Mouse (Mus musculus): ENCODE measurements at regions not wholly inside any gene's neighbourhood (a gene's known extent, or its start where the extent isn't known, plus 50 kb on each side); places are given as distances from the start of the nearest gene placed in this dataset.

GRCm38 (mm10) chr8:4411126-4411525 lies 81.7 kb upstream of the Cers4 start:
- Histone ChIP-seq H3K9me3 (ENCODE audit: control insufficient read depth, low read length) (no peaks in the 10 kb centered on the region), H3K4me2 (no peak overlapping the region), H3K36me3 (ENCODE audit: control insufficient read depth, insufficient read depth, low read length) (no peaks in the 10 kb centered on the region), H3K27ac (ENCODE audit: low read depth, low read length) (no peak overlapping the region), H3K27me3 (ENCODE audit: control insufficient read depth, insufficient read depth, low read length) (no peaks in the 10 kb centered on the region), H3K4me1 (ENCODE audit: control insufficient read depth, insufficient read depth, low read length) (no peaks in the 10 kb centered on the region), H3K4me3 (ENCODE audit: low read depth, low read length) (no peak overlapping the region), H3K9ac (ENCODE audit: low read length) (no peak overlapping the region)
- no peak for ATAC-seq (ENCODE audit: low FRiP score)
- WGBS: 80% methylated on average over 3 of the region's 3 CpGs
- no peak for DNase-seq (ENCODE audit: low spot score, missing footprints)

GRCm38 (mm10) chr8:4411836-4412235 lies 81.0 kb upstream of the Cers4 start:
- no peaks in the 10 kb centered on the region for H3K4me1 ChIP-seq (ENCODE audit: control insufficient read depth, insufficient read depth, low read length)
- ATAC-seq (ENCODE audit: low FRiP score) (no peak), DNase-seq (ENCODE audit: low spot score, missing footprints) (no peak)
- H3K9ac ChIP-seq (ENCODE audit: low read length): no peak overlapping the region
- H3K4me2 ChIP-seq: no peak overlapping the region
- H3K9me3 ChIP-seq (ENCODE audit: control insufficient read depth, low read length): no peaks in the 10 kb centered on the region
- 77% methylated on average over 2 of the region's 2 CpGs for WGBS
- H3K27me3 ChIP-seq (ENCODE audit: control insufficient read depth, insufficient read depth, low read length): no peaks in the 10 kb centered on the region
- H3K4me3 ChIP-seq (ENCODE audit: low read depth, low read length): no peak overlapping the region
- no peak overlapping the region for H3K27ac ChIP-seq (ENCODE audit: low read depth, low read length)
- no peaks in the 10 kb centered on the region for H3K36me3 ChIP-seq (ENCODE audit: control insufficient read depth, insufficient read depth, low read length)

DNA sequence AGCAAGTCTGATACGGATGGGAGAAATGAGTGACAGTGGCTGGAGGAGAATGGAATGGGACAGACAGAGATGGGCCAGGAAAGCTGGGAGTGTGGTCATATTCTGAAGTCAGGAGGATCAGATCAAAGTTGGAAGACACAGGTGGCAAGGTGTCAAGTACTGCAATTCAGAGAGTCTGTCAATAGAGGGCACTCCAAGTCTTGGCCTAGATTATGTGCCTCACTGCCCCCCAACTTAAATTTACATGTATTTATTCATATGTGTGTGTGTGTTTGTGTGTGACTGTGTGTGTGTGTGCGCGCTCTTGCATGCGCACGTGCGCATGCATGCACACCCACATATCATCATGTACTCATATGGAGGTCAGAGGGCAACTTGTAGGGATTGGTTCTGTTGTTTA lies 79.6 kb upstream of the Cers4 start:
- Histone ChIP-seq H3K27ac (ENCODE audit: low read depth, low read length) (no peak overlapping the region), H3K4me2 (no peak overlapping the region), H3K4me3 (ENCODE audit: low read depth, low read length) (no peak overlapping the region), H3K36me3 (ENCODE audit: control insufficient read depth, insufficient read depth, low read length) (no peaks in the 10 kb centered on the region), H3K27me3 (ENCODE audit: control insufficient read depth, insufficient read depth, low read length) (no peaks in the 10 kb centered on the region), H3K9ac (ENCODE audit: low read length) (no peak overlapping the region), H3K4me1 (ENCODE audit: control insufficient read depth, insufficient read depth, low read length) (no peaks in the 10 kb centered on the region), H3K9me3 (ENCODE audit: control insufficient read depth, low read length) (no peaks in the 10 kb centered on the region)
- DNase-seq (ENCODE audit: low spot score, missing footprints) (peak; percentile 89), ATAC-seq (ENCODE audit: low FRiP score) (peak; percentile 63)
- 41% methylated on average over 6 of the region's 6 CpGs for WGBS

GRCm38 (mm10) chr8:4413764-4414163 lies 79.1 kb upstream of the Cers4 start:
- WGBS: 11% methylated on average over 4 of the region's 4 CpGs
- Histone ChIP-seq H3K9ac (ENCODE audit: low read length) (no peak overlapping the region), H3K9me3 (ENCODE audit: control insufficient read depth, low read length) (no peaks in the 10 kb centered on the region), H3K4me2 (no peak overlapping the region), H3K4me1 (ENCODE audit: control insufficient read depth, insufficient read depth, low read length) (no peaks in the 10 kb centered on the region), H3K36me3 (ENCODE audit: control insufficient read depth, insufficient read depth, low read length) (no peaks in the 10 kb centered on the region), H3K27ac (ENCODE audit: low read depth, low read length) (no peak overlapping the region), H3K4me3 (ENCODE audit: low read depth, low read length) (no peak overlapping the region), H3K27me3 (ENCODE audit: control insufficient read depth, insufficient read depth, low read length) (no peaks in the 10 kb centered on the region)
- peak; percentile 80 for ATAC-seq (ENCODE audit: low FRiP score)
- DNase-seq (ENCODE audit: low spot score, missing footprints): no peak

DNA sequence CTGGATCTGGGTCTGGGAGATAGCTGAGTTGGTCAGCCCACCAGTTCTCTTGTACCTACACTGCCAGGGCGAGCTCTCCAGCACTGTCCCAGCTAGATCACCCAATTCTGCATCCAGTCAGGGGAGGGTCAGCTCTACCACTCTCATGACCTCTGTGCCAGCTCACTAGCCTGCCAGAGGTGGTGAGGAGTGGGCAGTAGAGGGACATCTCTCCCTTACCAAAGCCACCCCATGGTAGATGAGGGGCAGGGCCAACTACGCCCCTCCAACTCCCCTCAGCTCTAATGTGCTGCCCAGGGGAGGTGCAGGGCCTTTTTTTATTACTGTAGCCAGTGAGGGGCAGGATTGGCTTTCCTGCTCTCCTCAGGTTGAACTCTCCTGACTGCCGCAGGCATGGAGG lies 75.7 kb upstream of the Cers4 start:
- no peak overlapping the region for H3K27ac ChIP-seq (ENCODE audit: low read depth, low read length)
- DNase-seq (ENCODE audit: low spot score, missing footprints): no peak
- H3K27me3 ChIP-seq (ENCODE audit: control insufficient read depth, insufficient read depth, low read length): no peaks in the 10 kb centered on the region
- no peaks in the 10 kb centered on the region for H3K9me3 ChIP-seq (ENCODE audit: control insufficient read depth, low read length)
- H3K4me1 ChIP-seq (ENCODE audit: control insufficient read depth, insufficient read depth, low read length): no peaks in the 10 kb centered on the region
- H3K36me3 ChIP-seq (ENCODE audit: control insufficient read depth, insufficient read depth, low read length): no peaks in the 10 kb centered on the region
- no peak overlapping the region for H3K9ac ChIP-seq (ENCODE audit: low read length)
- ATAC-seq (ENCODE audit: low FRiP score): no peak
- WGBS: 84% methylated on average over 3 of the region's 3 CpGs
- no peak overlapping the region for H3K4me3 ChIP-seq (ENCODE audit: low read depth, low read length)
- H3K4me2 ChIP-seq: no peak overlapping the region

- DNase-seq (ENCODE audit: low spot score, missing footprints) (no peak), ATAC-seq (ENCODE audit: low FRiP score) (no peak)
- H3K36me3 ChIP-seq (ENCODE audit: control insufficient read depth, insufficient read depth, low read length): no peaks in the 10 kb centered on the region
- no peaks in the 10 kb centered on the region for H3K9me3 ChIP-seq (ENCODE audit: control insufficient read depth, low read length)
- H3K27ac ChIP-seq (ENCODE audit: low read depth, low read length): no peak overlapping the region
- no peak overlapping the region for H3K4me3 ChIP-seq (ENCODE audit: low read depth, low read length)
- H3K4me1 ChIP-seq (ENCODE audit: control insufficient read depth, insufficient read depth, low read length): peaks cover 4% of the 10 kb centered on the region; the same call in 1 of the 2 replicates
- no peaks in the 10 kb centered on the region for H3K27me3 ChIP-seq (ENCODE audit: control insufficient read depth, insufficient read depth, low read length)
- no peak overlapping the region for H3K4me2 ChIP-seq
- no peak overlapping the region for H3K9ac ChIP-seq (ENCODE audit: low read length)
- 71% methylated on average over 2 of the region's 2 CpGs for WGBS
Observed at GRCm38 (mm10) chr8:4433161-4433560, 59.7 kb upstream of the Cers4 start.

DNA sequence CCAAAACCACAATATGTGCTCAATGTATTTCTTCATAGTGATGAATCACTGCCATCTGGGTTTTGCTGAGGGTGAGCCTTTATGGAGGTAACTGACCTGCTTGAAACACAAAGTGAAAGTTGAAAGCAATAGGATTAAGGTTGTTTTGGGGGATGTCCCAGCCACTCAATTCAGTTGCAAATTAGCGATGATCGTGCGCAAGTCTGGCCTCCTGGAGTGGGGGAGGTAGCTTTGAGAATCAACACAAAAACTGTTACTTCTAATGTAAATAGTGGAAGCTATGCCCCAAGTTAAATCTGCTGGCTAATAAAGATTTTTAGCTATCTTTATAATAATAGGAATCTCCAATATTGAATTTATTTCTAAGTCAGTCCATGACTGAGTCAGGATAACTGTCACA lies 56.3 kb upstream of the Cers4 start:
- peaks cover 4% of the 10 kb centered on the region; the same call in 1 of the 2 replicates for H3K4me1 ChIP-seq (ENCODE audit: control insufficient read depth, insufficient read depth, low read length)
- ATAC-seq (ENCODE audit: low FRiP score) (no peak), DNase-seq (ENCODE audit: low spot score, missing footprints) (no peak)
- H3K9me3 ChIP-seq (ENCODE audit: control insufficient read depth, low read length): no peaks in the 10 kb centered on the region
- no peaks in the 10 kb centered on the region for H3K36me3 ChIP-seq (ENCODE audit: control insufficient read depth, insufficient read depth, low read length)
- WGBS: 33% methylated on average over 3 of the region's 3 CpGs
- no peak overlapping the region for H3K27ac ChIP-seq (ENCODE audit: low read depth, low read length)
- no peak overlapping the region for H3K9ac ChIP-seq (ENCODE audit: low read length)
- no peak overlapping the region for H3K4me2 ChIP-seq
- H3K4me3 ChIP-seq (ENCODE audit: low read depth, low read length): no peak overlapping the region
- H3K27me3 ChIP-seq (ENCODE audit: control insufficient read depth, insufficient read depth, low read length): no peaks in the 10 kb centered on the region

Data from midbrain, embryonic 11.5 days (tissue).